Mouse (Mus musculus) B cell, adult 2 months (primary cell): Measurements from ENCODE around the gene Nck1.
A peak's percentile ranks its signal among the peaks of the same experiment; 100 is the strongest.

Source experiments
- DNase-seq, 2 experiments: peaks; one replicate each; pipeline ENCODE4 v3.0.0; 2022

Gene Nck1

GRCm38 (mm10) chr9:100545715-100546593 is at the start of gene Nck1:
Gene Nck1 (minus strand): TSS chr9:100546134.
- peak; percentile 97 to 98 for DNase-seq

GRCm38 (mm10) chr9:100590462-100590861 is 44.5 kb upstream of the Nck1 start:
- DNase-seq, result no peak

GRCm38 (mm10) chr9:100584031-100584430 is 38.1 kb upstream of the Nck1 start:
- no peak for DNase-seq

- DNase-seq, result no peak
Measured at GRCm38 (mm10) chr9:100582883-100583575, 37.1 kb upstream of the Nck1 start.

- no peak for DNase-seq
Measured at GRCm38 (mm10) chr9:100581543-100582492, 35.9 kb upstream of the Nck1 start.

- DNase-seq, result no peak
Measured at GRCm38 (mm10) chr9:100580196-100580740, 34.3 kb upstream of the Nck1 start.

GRCm38 (mm10) chr9:100573942-100574341 is 28.0 kb upstream of the Nck1 start:
- no peak for DNase-seq

GRCm38 (mm10) chr9:100573300-100573699 is 27.4 kb upstream of the Nck1 start:
- DNase-seq, result no peak

GRCm38 (mm10) chr9:100571511-100571910 is 25.6 kb upstream of the Nck1 start:
- no peak for DNase-seq

- peak; percentile 15 to 26 for DNase-seq
Measured at GRCm38 (mm10) chr9:100570626-100571233, 24.8 kb upstream of the Nck1 start, which contains the start of gene Slc35g2. Gene Slc35g2 (minus strand): TSS chr9:100571090.

GRCm38 (mm10) chr9:100569798-100570625 is 24.1 kb upstream of the Nck1 start:
- DNase-seq, result peak; percentile 5 to 8

GRCm38 (mm10) chr9:100560251-100560890 is 14.4 kb upstream of the Nck1 start:
- DNase-seq, result no peak

- DNase-seq, result no peak
Measured at GRCm38 (mm10) chr9:100558991-100559390, 13.1 kb upstream of the Nck1 start.

GRCm38 (mm10) chr9:100558023-100558573 is 12.2 kb upstream of the Nck1 start:
- no peak for DNase-seq

- DNase-seq, result no peak
Measured at GRCm38 (mm10) chr9:100555686-100556085, 9.8 kb upstream of the Nck1 start.

GRCm38 (mm10) chr9:100548313-100548712 is 2.4 kb upstream of the Nck1 start:
- peak; percentile 74 for DNase-seq

GRCm38 (mm10) chr9:100546594-100546910 is 618 bp upstream of the Nck1 start:
- DNase-seq, result no peak

GRCm38 (mm10) chr9:100544948-100545714 is 803 bp downstream of the Nck1 start:
- DNase-seq, result no peak

- DNase-seq, result no peak
Measured at GRCm38 (mm10) chr9:100535618-100536262, 10.2 kb downstream of the Nck1 start.
